Mouse (Mus musculus): ENCODE data around the gene Mmp15. TPM values are rescaled to one million over a fixed set of nuclear protein-coding genes. Genes with fewer than 3 reads are reported as not detected.
"Not testable (repeated sequence)": the region's sequence is repeated elsewhere in the genome, so short reads cannot be mapped to it uniquely, and the experiment has no call there.

The Mmp15 gene
- total RNA-seq, 2 experiments from 2014 or later: 72.4 to 72.5 TPM

- no peak for DNase-seq (ENCODE audit: low spot score)
- intact Hi-C loops (cut with DNase I): no loop called here
These were observed 17.7 kb downstream of the Mmp15 start for GRCm38 (mm10) chr8:95369581-95370326.

GRCm38 (mm10) chr8:95373389-95374002 is 21.4 kb downstream of the Mmp15 start:
- intact Hi-C loops (cut with DNase I): loop anchor here (2.0 kb wide), 1 partner anchor 21 kb away; the partner anchor contains the start of gene Mmp15
- no peak for DNase-seq (ENCODE audit: low spot score)

GRCm38 (mm10) chr8:95374429-95374828 is 22.4 kb downstream of the Mmp15 start:
- intact Hi-C loops (cut with DNase I): no loop called here
- no peak for DNase-seq (ENCODE audit: low spot score)

DNA sequence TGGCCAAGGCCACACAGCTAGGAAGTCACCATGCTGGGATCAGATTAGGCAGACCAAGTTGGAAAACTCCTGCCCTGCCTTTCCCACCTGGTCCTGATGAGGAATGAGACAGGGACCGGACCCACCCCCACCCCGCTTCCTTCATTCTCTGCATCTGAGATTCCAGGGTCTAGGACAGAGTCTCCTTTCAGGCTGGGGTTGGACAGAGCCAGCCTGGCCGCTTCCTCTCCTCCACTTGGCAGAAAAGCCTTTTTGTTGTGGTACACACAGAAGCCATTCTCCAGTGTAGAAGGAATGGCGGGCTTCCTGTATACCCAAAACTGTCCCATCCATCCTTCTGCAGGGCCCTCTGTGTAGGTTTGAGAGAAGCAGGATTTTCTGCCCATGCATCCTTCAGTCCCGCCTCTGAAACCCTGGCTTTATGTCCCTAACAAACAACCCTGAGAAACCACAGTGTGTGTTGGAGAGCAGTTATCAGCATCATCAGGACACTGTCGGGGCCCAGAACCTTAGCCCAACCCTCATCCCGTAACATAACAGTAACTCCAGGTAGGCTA is 23.4 kb downstream of the Mmp15 start:
- intact Hi-C loops (cut with DNase I): no loop called here

DNA sequence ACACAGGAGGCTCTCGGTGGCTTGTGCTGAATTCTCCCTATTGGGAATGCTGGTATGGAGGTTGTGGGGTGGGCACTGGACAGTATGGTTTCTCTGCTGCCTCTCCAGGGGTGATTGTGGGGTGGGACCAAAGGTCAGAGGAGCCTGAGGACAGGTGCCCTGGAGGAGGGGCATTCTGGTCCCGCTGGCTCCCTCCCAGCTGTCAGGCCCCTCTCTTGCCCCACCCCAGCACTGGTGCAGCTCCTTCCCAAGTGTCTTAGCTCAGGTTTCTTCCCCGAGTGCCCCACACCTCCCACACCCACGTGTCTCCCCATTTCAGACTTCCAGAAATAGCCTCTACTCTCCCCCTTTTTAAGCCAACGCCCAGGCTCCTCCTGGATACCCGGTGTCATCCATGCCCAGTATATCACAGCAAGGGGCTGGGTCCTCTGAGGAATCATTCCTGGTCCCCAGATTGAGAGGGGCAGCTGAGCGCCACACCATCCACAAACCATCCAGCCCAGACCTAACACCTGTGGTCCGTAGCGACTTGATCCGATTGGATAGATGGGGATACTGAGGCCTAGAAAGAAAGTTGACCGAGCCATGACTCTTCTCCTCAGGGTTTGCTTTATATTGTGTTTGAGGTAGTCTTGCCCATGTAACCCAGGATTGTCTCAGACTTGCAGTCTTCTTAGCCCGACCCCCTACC is 24.4 kb downstream of the Mmp15 start:
- intact Hi-C loops (cut with DNase I): no loop called here
- no peak for DNase-seq (ENCODE audit: low spot score)

More for the DNA sequence above, 23.4 kb downstream of the Mmp15 start:
- no peak for DNase-seq (ENCODE audit: low spot score)

- intact Hi-C loops (cut with DNase I): no loop called here
- DNase-seq (ENCODE audit: low spot score): no peak
These were observed 25.0 kb downstream of the Mmp15 start for GRCm38 (mm10) chr8:95377101-95377500.

DNA sequence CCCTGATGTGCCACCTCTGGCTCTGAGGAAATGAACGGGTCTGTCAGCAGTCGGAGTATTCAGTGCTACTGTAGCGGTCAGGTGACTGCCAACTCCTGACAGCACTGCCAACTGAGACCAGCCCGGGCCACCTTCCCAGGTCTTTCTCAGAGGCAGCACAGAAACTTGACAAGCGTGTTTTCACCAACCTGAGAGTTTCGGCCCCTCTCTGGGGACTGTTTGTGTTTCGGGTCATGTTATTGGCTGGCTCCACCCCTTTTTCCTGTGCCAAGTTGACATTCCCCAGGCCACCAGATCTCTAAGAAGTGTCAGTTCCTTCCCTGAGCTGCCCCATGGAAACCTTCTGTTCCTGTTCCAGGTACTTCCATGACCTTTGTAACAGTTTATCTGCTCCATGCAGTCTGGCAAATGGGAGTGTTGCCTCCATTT is 25.8 kb downstream of the Mmp15 start:
- intact Hi-C loops (cut with DNase I): no loop called here
- no peak for DNase-seq (ENCODE audit: low spot score)

DNA sequence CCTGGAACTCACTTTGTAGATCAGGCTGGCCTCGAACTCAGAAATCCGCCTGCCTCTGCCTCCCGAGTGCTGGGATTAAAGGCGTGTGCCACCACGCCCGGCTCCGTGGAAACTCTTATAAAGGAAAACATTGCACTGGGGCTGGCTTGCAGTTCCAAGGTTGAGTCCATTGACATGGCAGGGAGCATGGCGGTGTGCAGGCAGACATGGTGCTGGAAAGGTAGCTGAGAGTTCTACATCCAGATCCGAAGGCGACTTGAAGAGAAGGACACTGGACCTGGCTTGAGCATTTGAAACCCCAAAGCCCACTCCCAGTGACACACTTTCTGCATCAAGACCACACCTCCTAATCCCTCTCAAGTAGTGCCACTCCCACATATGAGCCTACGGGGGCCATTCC is 26.9 kb downstream of the Mmp15 start:
- DNase-seq (ENCODE audit: low spot score); intact Hi-C loops (cut with DNase I): not testable (repeated sequence)

GRCm38 (mm10) chr8:95380953-95381352 is 28.9 kb downstream of the Mmp15 start:
- intact Hi-C loops (cut with DNase I): loop anchor here (2.0 kb wide), 1 partner anchor 14 kb away; no protein-coding TSS in a partner anchor
- no peak for DNase-seq (ENCODE audit: low spot score)

- intact Hi-C loops (cut with DNase I): loop anchor here (2.0 kb wide), 1 partner anchor 13 kb away; no protein-coding TSS in a partner anchor
- no peak for DNase-seq (ENCODE audit: low spot score)
These were observed 29.5 kb downstream of the Mmp15 start for GRCm38 (mm10) chr8:95381595-95381994.

- intact Hi-C loops (cut with DNase I): no loop called here
- no peak for DNase-seq (ENCODE audit: low spot score)
These were observed 32.4 kb downstream of the Mmp15 start for GRCm38 (mm10) chr8:95384501-95384900.

- intact Hi-C loops (cut with DNase I): no loop called here
- no peak for DNase-seq (ENCODE audit: low spot score)
These were observed 34.0 kb downstream of the Mmp15 start for GRCm38 (mm10) chr8:95386037-95386436.

- intact Hi-C loops (cut with DNase I): no loop called here
- no peak for DNase-seq (ENCODE audit: low spot score)
These were observed 35.2 kb downstream of the Mmp15 start for GRCm38 (mm10) chr8:95387221-95387620.

DNA sequence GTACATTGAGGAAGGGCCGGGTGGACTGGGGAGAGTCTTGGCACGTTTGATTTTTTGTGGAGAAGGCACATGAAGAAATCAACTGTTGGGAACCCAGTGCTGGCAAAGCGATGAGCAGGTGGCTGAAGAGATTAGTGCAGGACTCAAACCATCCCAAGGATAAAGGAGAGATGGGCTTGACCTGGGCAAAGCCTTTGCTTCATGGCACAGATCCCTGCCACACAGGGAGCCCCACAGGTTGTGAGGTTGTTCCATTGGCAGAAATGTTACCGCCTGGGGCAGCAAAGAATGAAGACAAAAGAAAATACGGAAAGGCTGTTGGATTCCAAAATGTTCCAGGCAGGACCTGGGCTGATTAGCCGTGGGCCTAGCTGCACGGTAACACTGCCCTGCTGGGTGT is 35.9 kb downstream of the Mmp15 start:
- no peak for DNase-seq (ENCODE audit: low spot score)
- intact Hi-C loops (cut with DNase I): no loop called here

- no peak for DNase-seq (ENCODE audit: low spot score)
- intact Hi-C loops (cut with DNase I): loop anchor here (5.0 kb wide), 1 partner anchor 38 kb away; the partner anchor contains the start of gene Mmp15
These were observed 38.2 kb downstream of the Mmp15 start for GRCm38 (mm10) chr8:95390312-95390711.

DNA sequence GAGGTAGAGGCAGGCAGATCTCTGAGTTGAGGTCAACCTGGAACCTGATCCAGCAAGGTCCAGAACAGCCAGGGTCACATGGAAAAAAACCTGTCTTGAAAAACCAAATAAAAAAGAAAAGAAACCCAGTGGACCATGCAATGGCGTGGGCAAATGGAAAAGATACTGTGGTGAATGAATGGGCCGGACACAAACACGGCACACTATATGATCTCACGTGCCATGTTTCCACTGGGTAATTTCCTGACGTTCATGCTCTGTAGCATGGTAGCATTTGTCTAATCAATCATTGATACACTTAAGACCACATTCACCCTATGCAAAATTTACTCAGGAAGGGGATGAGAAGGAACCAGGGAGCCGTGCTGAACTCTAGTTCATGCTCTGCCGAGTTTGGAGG is 39.0 kb downstream of the Mmp15 start:
- DNase-seq (ENCODE audit: low spot score): no peak
- intact Hi-C loops (cut with DNase I): loop anchor here (5.0 kb wide), 1 partner anchor 39 kb away; the partner anchor contains the start of gene Mmp15

GRCm38 (mm10) chr8:95392604-95393003 is 40.5 kb downstream of the Mmp15 start:
- intact Hi-C loops (cut with DNase I): loop anchor here (5.0 kb wide), 1 partner anchor 40 kb away; the partner anchor contains the start of gene Mmp15

GRCm38 (mm10) chr8:95395186-95395918 is 43.3 kb downstream of the Mmp15 start:
- no peak for DNase-seq (ENCODE audit: low spot score)
- intact Hi-C loops (cut with DNase I): loop anchor here (2.0 kb wide), 2 partner anchors 15 to 31 kb away; no protein-coding TSS in a partner anchor

More at GRCm38 (mm10) chr8:95392604-95393003, 40.5 kb downstream of the Mmp15 start:
- peak; percentile 42 for DNase-seq (ENCODE audit: low spot score)

- no peak for DNase-seq (ENCODE audit: low spot score)
- intact Hi-C loops (cut with DNase I): no loop called here
These were observed 44.7 kb downstream of the Mmp15 start for GRCm38 (mm10) chr8:95396752-95397151.

Data from heart, postnatal 25 days (tissue).